8 mouse cellular contexts compared by ENCODE assay signal in the genomic region with DNA sequence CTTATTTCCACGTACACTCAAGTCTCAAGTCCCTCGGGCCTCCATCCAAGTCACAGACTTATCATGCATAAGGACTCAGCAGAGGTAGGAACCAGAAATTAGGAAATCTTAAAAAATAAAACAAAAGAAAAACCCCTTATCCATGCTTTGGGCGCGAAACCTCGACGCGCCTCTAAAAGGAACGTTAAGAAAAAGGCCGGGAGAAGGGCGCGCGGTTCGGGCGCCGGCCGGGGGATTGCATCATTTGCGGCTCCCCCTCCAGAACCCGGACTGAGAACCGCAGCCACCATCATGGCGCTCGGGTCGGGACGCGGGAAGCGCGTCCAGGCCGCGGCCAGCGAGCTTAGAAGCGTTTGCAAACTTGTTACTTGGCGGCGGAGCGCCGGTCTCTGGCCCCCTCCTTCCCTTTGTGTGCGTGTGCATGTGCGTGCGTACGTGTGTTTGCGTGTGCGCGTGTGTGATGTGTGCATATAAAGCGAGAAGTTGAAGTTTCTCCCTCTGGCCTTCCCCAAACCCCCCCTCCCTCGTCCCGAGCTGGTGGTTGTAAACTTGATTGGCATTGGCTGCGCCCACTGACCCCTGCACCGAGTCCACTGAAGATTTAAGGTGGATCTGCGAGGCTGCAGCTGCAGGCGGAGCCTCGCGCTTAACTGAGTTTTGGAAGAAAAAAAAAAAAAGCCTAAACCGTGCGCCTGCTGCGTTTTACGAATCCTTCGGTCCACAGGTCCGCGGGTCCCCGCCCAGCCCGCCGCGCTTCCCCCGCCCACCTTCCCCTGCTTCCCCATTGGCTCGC. TPM values are rescaled to one million over a fixed set of nuclear protein-coding genes. Genes with fewer than 3 reads are reported as not detected.
DNase-seq lines count a peak whose midpoint lies in the region; ATAC-seq lines count a peak whose summit lies in the region.

No protein-coding gene starts in this region.

- H3K27me3 ChIP-seq in hindbrain, embryonic 14.5 days (ENCODE audit: control insufficient read depth, insufficient read depth, low read length): no peaks in the 10 kb centered on the region
- H3K27me3 ChIP-seq in megakaryocyte, embryonic 14.5 days (replicated peaks): no peaks in the 10 kb centered on the region

- WGBS in hindbrain, embryonic 14.5 days: under 1% methylated on average over 63 of the region's 63 CpGs

- no peaks in the 10 kb centered on the region for H3K36me3 ChIP-seq in hindbrain, embryonic 14.5 days (replicated peaks; ENCODE audit: control insufficient read depth, insufficient read depth)
- peaks cover 15% of the 10 kb centered on the region for H3K36me3 ChIP-seq in megakaryocyte, embryonic 14.5 days (replicated peaks; ENCODE audit: low read length)

- no peaks in the 10 kb centered on the region for H3K9me3 ChIP-seq in hindbrain, embryonic 14.5 days (ENCODE audit: control insufficient read depth, low read length)
- no peaks in the 10 kb centered on the region for H3K9me3 ChIP-seq in megakaryocyte, embryonic 14.5 days

- peaks cover 19% of the 10 kb centered on the region; the same call in 1 of the 2 replicates for H3K4me1 ChIP-seq in hindbrain, embryonic 14.5 days (replicated peaks; ENCODE audit: control insufficient read depth, insufficient read depth, low read length)
- peaks cover 52% of the 10 kb centered on the region for H3K4me1 ChIP-seq in megakaryocyte, embryonic 14.5 days

- H3K4me3 ChIP-seq in hindbrain, embryonic 14.5 days (replicated peaks; ENCODE audit: low read length): peak overlapping the region; percentile 55
- peak overlapping the region; percentile 97 for H3K4me3 ChIP-seq in megakaryocyte, embryonic 14.5 days (replicated peaks)

- peak; percentile 87 for ATAC-seq in hindbrain, embryonic 14.5 days (ENCODE audit: low FRiP score)

- H3K27ac ChIP-seq in hindbrain, embryonic 14.5 days: peak overlapping the region; percentile 92

- H3K4me2 ChIP-seq in hindbrain, embryonic 14.5 days (replicated peaks): peak overlapping the region; percentile 89

- DNase-seq in WW6 (ENCODE audit: low read depth, low spot score): peak; percentile 92
- DNase-seq in cerebellum, postnatal 14 days: peak; percentile 86 to 88
- peak; percentile 50 to 62 for DNase-seq in frontal cortex, postnatal 14 days (ENCODE audit: low spot score in 2 of 2)
- DNase-seq in hindbrain, embryonic 14.5 days (ENCODE audit: low spot score): peak; percentile 80
- peak; percentile 27 to 45 for DNase-seq in left cerebral cortex, adult 8-10 months (ENCODE audit: low spot score in 2 of 2)
- DNase-seq in right cerebral cortex, adult 2 months (ENCODE audit: low spot score in 2 of 2): peak; percentile 29 to 68
- DNase-seq in urinary bladder, postnatal 10 days (ENCODE audit: low spot score): peak; percentile 50

- H3K9ac ChIP-seq in hindbrain, embryonic 14.5 days: peak overlapping the region; percentile 62

RNA-seq across cellular contexts. Expression of gene Cdkn1b, which starts 8.1 kb away (rescaled TPM):
- 18.5 and 19.0 TPM in 2 replicates for polyA plus RNA-seq in hindbrain, embryonic 14.5 days (2014; fragmentation: Nextera tagmentation; extraction: Ambion mirVana)
- 10 to 100 TPM; 36.6 to 39.0 (median 37.9) TPM for total RNA-seq in left cerebral cortex, adult 8-10 months (2022)
- 15.1 and 19.6 TPM in 2 replicates for polyA plus RNA-seq in megakaryocyte, embryonic 14.5 days (2012; ENCODE audit: insufficient read depth, low replicate concordance)

RNA-seq across cellular contexts. Expression of gene Gpr19, which starts 29.9 kb away (rescaled TPM):
- polyA plus RNA-seq in hindbrain, embryonic 14.5 days (2014; fragmentation: Nextera tagmentation; extraction: Ambion mirVana): 34.0 and 37.1 TPM in 2 replicates
- total RNA-seq in left cerebral cortex, adult 8-10 months (2022): 10 to 100 TPM; 22.9 to 26.3 (median 24.7) TPM
- polyA plus RNA-seq in megakaryocyte, embryonic 14.5 days (2012; ENCODE audit: insufficient read depth, low replicate concordance): 0.62 TPM in 1 of 2 replicates, not detected in the other

RNA-seq across cellular contexts. Expression of gene Apold1, which starts 53.2 kb away (rescaled TPM):
- 3.9 TPM in 2 replicates for polyA plus RNA-seq in hindbrain, embryonic 14.5 days (2014; fragmentation: Nextera tagmentation; extraction: Ambion mirVana)
- total RNA-seq in left cerebral cortex, adult 8-10 months (2022): 1 to 10 TPM; 3.8 to 4.8 (median 3.9) TPM
- 0.92 and 1.1 TPM in 2 replicates for polyA plus RNA-seq in megakaryocyte, embryonic 14.5 days (2012; ENCODE audit: insufficient read depth, low replicate concordance)

Comparison
In these comparisons a context has a peak if more than half of its experiments do, and no peak if none do; other contexts are left out.
1. Peak in every context shown above with its lines: DNase-seq, ATAC-seq, H3K4me3 ChIP-seq and H3K27ac ChIP-seq.
2. DNase-seq: peak in every context shown above with its lines; median percentile 92 in WW6; 87 in cerebellum, postnatal 14 days; 80 in hindbrain, embryonic 14.5 days; 56 in frontal cortex, postnatal 14 days; 50 in urinary bladder, postnatal 10 days; 48 in right cerebral cortex, adult 2 months; 36 in left cerebral cortex, adult 8-10 months.
3. RNA of gene Gpr19, which starts 29.9 kb away (polyA plus RNA-seq): 34.0 to 37.1 TPM in hindbrain, embryonic 14.5 days; 0.62 TPM in megakaryocyte, embryonic 14.5 days; every median in the first group is over 10 times any median in the second.